Mouse (Mus musculus) CH12.LX (cell line): Measurements from ENCODE around the gene Rgs11. TPM values are rescaled to one million over a fixed set of nuclear protein-coding genes. Genes with fewer than 3 reads are reported as not detected.

Experiments
- DNase-seq: peaks from one replicate; pipeline ENCODE4 v3.0.0-alpha.2; 2013; ENCODE audit errors: extremely low read depth
- H3K27ac ChIP-seq: 2 replicates; pipeline ENCODE4 v1.5.1; 2012; ENCODE audit warnings: low read depth, mild to moderate bottlenecking, control low read depth, moderate library complexity; ENCODE audit not compliant: insufficient read depth
- H3K27me3 ChIP-seq: replicated peaks from 2 replicates; pipeline ENCODE3; 2012; ENCODE audit warnings: inconsistent platforms
- H3K36me3 ChIP-seq, 2 experiments: replicated peaks in 1 of 2; 2 replicates each; pipeline versions ENCODE3 to v1.6.1; 2012; ENCODE audit warnings: inconsistent platforms in 1 of 2, low read length in 1 of 2, mild to moderate bottlenecking in 1 of 2, mixed read lengths in 1 of 2, moderate library complexity in 1 of 2; ENCODE audit not compliant: control insufficient read depth in 1 of 2, insufficient read depth in 1 of 2
- H3K4me1 ChIP-seq, 2 experiments: 2 replicates each; pipeline ENCODE4 v1.6.1; 2012; ENCODE audit warnings: inconsistent platforms in 1 of 2, moderate library complexity in 1 of 2; ENCODE audit not compliant: insufficient read depth in 2 of 2, control insufficient read depth in 1 of 2
- H3K4me2 ChIP-seq: 2 replicates; pipeline ENCODE4 v1.6.1; 2012; ENCODE audit warnings: low read depth, mild to moderate bottlenecking, control low read depth; ENCODE audit not compliant: poor library complexity, insufficient read depth, severe bottlenecking
- H3K4me3 ChIP-seq, 3 experiments: fragments of 150-350 bp in 1 of 3; sonication (generic) in 1 of 3; replicated peaks in 1 of 3; 2 replicates each; pipeline versions ENCODE3 to v1.5.1; 2011 to 2012; ENCODE audit warnings: low read depth in 2 of 3, low read length in 2 of 3, mild to moderate bottlenecking in 2 of 3, moderate library complexity in 2 of 3, control low read depth in 1 of 3, improper control_type of control experiment in 1 of 3, inconsistent platforms in 1 of 3, mixed read lengths in 1 of 3; ENCODE audit not compliant: poor library complexity in 1 of 3
- H3K79me2 ChIP-seq: replicated peaks from 2 replicates; pipeline ENCODE4 v1.6.1; 2012; ENCODE audit warnings: mild to moderate bottlenecking, moderate library complexity; ENCODE audit not compliant: control insufficient read depth, poor library complexity, insufficient read depth, severe bottlenecking; ENCODE audit errors: extremely low read depth
- H3K9ac ChIP-seq: 2 replicates; pipeline ENCODE4 v1.6.1; 2012; ENCODE audit warnings: low read depth, mild to moderate bottlenecking, control low read depth, moderate library complexity; ENCODE audit not compliant: insufficient read depth
- H3K9me3 ChIP-seq: replicated peaks from 2 replicates; pipeline ENCODE3; 2012; ENCODE audit warnings: low read length, inconsistent platforms, mixed read lengths
- BHLHE40 ChIP-seq: IDR thresholded peaks from 2 replicates; pipeline ENCODE4 v1.6.1; 2011; ENCODE audit warnings: mild to moderate bottlenecking, low read depth, low read length, improper control_type of control experiment
- CHD1 ChIP-seq: IDR thresholded peaks from 2 replicates; pipeline ENCODE4 v1.6.1; 2012; ENCODE audit warnings: low read depth, low read length, improper control_type of control experiment, inconsistent platforms
- CHD2 ChIP-seq: IDR thresholded peaks from 2 replicates; pipeline ENCODE4 v1.6.1; 2011; ENCODE audit warnings: low read length, improper control_type of control experiment
- CTCF ChIP-seq, 2 experiments: IDR thresholded peaks in 1 of 2; conservative IDR thresholded peaks in 1 of 2; 2 replicates each; pipeline ENCODE4 v1.5.1; 2011 to 2012; ENCODE audit warnings: low read depth in 2 of 2, low read length in 2 of 2, improper control_type of control experiment in 1 of 2, inconsistent platforms in 1 of 2, mild to moderate bottlenecking in 1 of 2, moderate library complexity in 1 of 2
- E2F4 ChIP-seq: IDR thresholded peaks from 2 replicates; pipeline ENCODE4 v1.6.1; 2011; ENCODE audit warnings: low read depth, low read length, improper control_type of control experiment; ENCODE audit not compliant: insufficient replicate concordance
- ELF1 ChIP-seq: IDR thresholded peaks from 2 replicates; pipeline ENCODE4 v1.6.1; 2014; ENCODE audit warnings: low read depth, mild to moderate bottlenecking, inconsistent platforms, low read length, improper control_type of control experiment
- EP300 ChIP-seq: IDR thresholded peaks from 2 replicates; pipeline ENCODE4 v1.6.1; 2011; ENCODE audit warnings: low read length, improper control_type of control experiment
- ETS1 ChIP-seq: conservative IDR thresholded peaks from 2 replicates; pipeline ENCODE4 v1.6.1; 2012; ENCODE audit warnings: low read depth, mild to moderate bottlenecking, inconsistent platforms, low read length, improper control_type of control experiment, moderate library complexity
- GABPA ChIP-seq: IDR thresholded peaks from 2 replicates; pipeline ENCODE4 v1.6.1; 2012; ENCODE audit warnings: low read depth, low read length, improper control_type of control experiment, inconsistent platforms; ENCODE audit not compliant: insufficient replicate concordance
- HCFC1 ChIP-seq: IDR thresholded peaks from 2 replicates; pipeline ENCODE4 v1.6.1; 2012; ENCODE audit warnings: low read depth, mild to moderate bottlenecking, inconsistent platforms, low read length, improper control_type of control experiment
- IRF4 ChIP-seq: IDR thresholded peaks from 2 replicates; pipeline ENCODE4 v1.6.1; 2014; ENCODE audit warnings: low read depth, mild to moderate bottlenecking, inconsistent platforms, low read length, improper control_type of control experiment
- JUN ChIP-seq: IDR thresholded peaks from 2 replicates; pipeline ENCODE4 v1.6.1; 2011; ENCODE audit warnings: low read depth, mild to moderate bottlenecking, low read length, improper control_type of control experiment, moderate library complexity; ENCODE audit not compliant: insufficient read depth
- JUND ChIP-seq: conservative IDR thresholded peaks from 2 replicates; pipeline ENCODE4 v1.6.1; 2011; ENCODE audit warnings: low read depth, low read length, improper control_type of control experiment
- KAT2A ChIP-seq: IDR thresholded peaks from 2 replicates; pipeline ENCODE4 v1.6.1; 2012; ENCODE audit warnings: low read length, improper control_type of control experiment, inconsistent platforms; ENCODE audit not compliant: insufficient replicate concordance
- MAFK ChIP-seq: IDR thresholded peaks from 2 replicates; pipeline ENCODE4 v1.6.1; 2011; ENCODE audit warnings: low read length, improper control_type of control experiment; ENCODE audit not compliant: insufficient replicate concordance
- MAX ChIP-seq: IDR thresholded peaks from 2 replicates; pipeline ENCODE4 v1.6.1; 2011; ENCODE audit warnings: low read length, improper control_type of control experiment
- MAZ ChIP-seq: IDR thresholded peaks from 2 replicates; pipeline ENCODE4 v1.6.1; 2012; ENCODE audit warnings: low read depth, mild to moderate bottlenecking, inconsistent platforms, low read length, improper control_type of control experiment, moderate library complexity
- MEF2A ChIP-seq: IDR thresholded peaks from 2 replicates; pipeline ENCODE4 v1.6.1; 2014; ENCODE audit warnings: low read depth, mild to moderate bottlenecking, inconsistent platforms, low read length, improper control_type of control experiment, borderline replicate concordance
- MXI1 ChIP-seq: IDR thresholded peaks from 2 replicates; pipeline ENCODE4 v1.6.1; 2011; ENCODE audit warnings: mild to moderate bottlenecking, low read depth, low read length, improper control_type of control experiment
- MYC ChIP-seq: IDR thresholded peaks from 2 replicates; pipeline ENCODE4 v1.6.1; 2011; ENCODE audit warnings: low read depth, mild to moderate bottlenecking, improper control_type of control experiment, low read length
- NELFE ChIP-seq: IDR thresholded peaks from 2 replicates; pipeline ENCODE4 v1.6.1; 2011; ENCODE audit warnings: low read depth, low read length, improper control_type of control experiment
- NRF1 ChIP-seq: IDR thresholded peaks from 2 replicates; pipeline ENCODE4 v1.6.1; 2014; ENCODE audit warnings: low read depth, mild to moderate bottlenecking, inconsistent platforms, low read length, improper control_type of control experiment, moderate library complexity
- PAX5 ChIP-seq: IDR thresholded peaks from 2 replicates; pipeline ENCODE4 v1.6.1; 2012; ENCODE audit warnings: low read length, inconsistent platforms, mixed read lengths
- POLR2A ChIP-seq: IDR thresholded peaks from 2 replicates; pipeline ENCODE4 v1.6.1; 2011; ENCODE audit warnings: low read depth, mild to moderate bottlenecking, improper control_type of control experiment, low read length
- POLR2AphosphoS2 ChIP-seq: IDR thresholded peaks from 2 replicates; pipeline ENCODE4 v1.6.1; 2011; ENCODE audit warnings: low read depth, low read length, improper control_type of control experiment
- RAD21 ChIP-seq: IDR thresholded peaks from 2 replicates; pipeline ENCODE4 v1.6.1; 2011; ENCODE audit warnings: low read depth, mild to moderate bottlenecking, low read length, improper control_type of control experiment, moderate library complexity
- RCOR1 ChIP-seq: conservative IDR thresholded peaks from 2 replicates; pipeline ENCODE4 v1.6.1; 2012; ENCODE audit warnings: low read depth, mild to moderate bottlenecking, inconsistent platforms, low read length, improper control_type of control experiment
- SIN3A ChIP-seq: IDR thresholded peaks from 2 replicates; pipeline ENCODE4 v1.6.1; 2012; ENCODE audit warnings: low read length, improper control_type of control experiment, inconsistent platforms
- SMC3 ChIP-seq: IDR thresholded peaks from 2 replicates; pipeline ENCODE4 v1.6.1; 2011; ENCODE audit warnings: low read depth, low read length, improper control_type of control experiment
- TBP ChIP-seq: conservative IDR thresholded peaks from 2 replicates; pipeline ENCODE4 v1.6.1; 2011; ENCODE audit warnings: low read depth, low read length, improper control_type of control experiment
- TCF12 ChIP-seq: IDR thresholded peaks from 2 replicates; pipeline ENCODE4 v1.6.1; 2014; ENCODE audit warnings: low read depth, mild to moderate bottlenecking, inconsistent platforms, low read length, improper control_type of control experiment
- UBTF ChIP-seq: IDR thresholded peaks from 2 replicates; pipeline ENCODE4 v1.6.1; 2012; ENCODE audit warnings: low read depth, mild to moderate bottlenecking, inconsistent platforms, low read length, improper control_type of control experiment, moderate library complexity
- USF1 ChIP-seq: IDR thresholded peaks from 2 replicates; pipeline ENCODE4 v1.6.1; 2014; ENCODE audit warnings: low read depth, mild to moderate bottlenecking, inconsistent platforms, low read length, improper control_type of control experiment
- USF2 ChIP-seq: conservative IDR thresholded peaks from 2 replicates; pipeline ENCODE4 v1.6.1; 2011; ENCODE audit warnings: low read depth, low read length, improper control_type of control experiment
- ZC3H11A ChIP-seq: IDR thresholded peaks from 2 replicates; pipeline ENCODE4 v1.6.1; 2012; ENCODE audit warnings: low read depth, mild to moderate bottlenecking, inconsistent platforms, low read length, improper control_type of control experiment
- ZKSCAN1 ChIP-seq: IDR thresholded peaks from 2 replicates; pipeline ENCODE4 v1.6.1; 2012; ENCODE audit warnings: low read depth, inconsistent platforms, low read length, improper control_type of control experiment, borderline replicate concordance
- ZMIZ1 ChIP-seq: IDR thresholded peaks from 2 replicates; pipeline ENCODE4 v1.6.1; 2012; ENCODE audit warnings: low read depth, mild to moderate bottlenecking, inconsistent platforms, low read length, improper control_type of control experiment
- ZNF384 ChIP-seq: IDR thresholded peaks from 2 replicates; pipeline ENCODE4 v1.6.1; 2012; ENCODE audit warnings: low read depth, low read length, improper control_type of control experiment, inconsistent platforms
- dilution Hi-C: fragments of 300-500 bp; cut with MboI; formaldehyde crosslinking; loops from 2 replicates; pipeline ENCODE4 v1.14.3; 2020; ENCODE audit warnings: low sequenced_read_pairs; ENCODE audit not compliant: extremely low pct_unique_long_range_greater_than_20kb, extremely low pct_ligation_motif_present
- in situ Hi-C: fragments of 300-500 bp; cut with MboI; formaldehyde crosslinking; loops from 3 replicates; pipeline ENCODE4 v1.14.3; 2019; ENCODE audit warnings: low sequenced_read_pairs, low pct_ligation_motif_present, low pct_unique_long_range_greater_than_20kb, mixed read lengths
- polyA plus RNA-seq: library from polyadenylated mRNA; unstranded; fragments of >175 nt; gene quantifications from 2 replicates; pipeline ENCODE4 v1.2.1, GENCODE M21; 2012; ENCODE audit warnings: low read depth; ENCODE audit not compliant: insufficient read length
- total RNA-seq, 2 experiments: library from RNA; depleted of rRNA; stranded (reverse); fragments of 300-350 nt in 1 of 2; fragments of >200 nt in 1 of 2; gene quantifications; 2 replicates each; pipeline ENCODE4 v1.2.3; 2012 to 2014

The Rgs11 gene
- total and polyA plus RNA-seq, 3 experiments = 0.13 to 8.1 (median 0.40) TPM

GRCm38 (mm10) chr17:26252539-26253251, 49.9 kb downstream of the Rgs11 start, which contains the start of gene Luc7l:
Luc7l (plus strand) TSS chr17:26252896.
- Histone ChIP-seq H3K4me2 (peak within 1 kb of the TSS; percentile 94), H3K27me3 (peaks cover 4% of the 10 kb centered on the region), H3K4me3 (peak within 1 kb of the TSS; percentile 88 to 94 (median 89)), H3K27ac (peak within 1 kb of the TSS; percentile 75), H3K36me3 (peaks cover 10 to 24% of the 10 kb centered on the region in 2 experiments), H3K9me3 (no peaks in the 10 kb centered on the region), H3K4me1 (peaks cover 2 to 17% of the 10 kb centered on the region in 2 experiments; a peak in 3 of 4 replicates), H3K79me2 (peaks cover 42% of the 10 kb centered on the region), H3K9ac (peak within 1 kb of the TSS; percentile 84)
- dilution Hi-C loops = no loop called here
- in situ Hi-C loops = no loop called here
- peak; percentile 89 for DNase-seq
- TF ChIP-seq RAD21 (no peak), JUND (no peak), MEF2A (no peak), EP300 (no peak), ETS1 (no peak), ZKSCAN1 (no peak), USF2 (no peak), MXI1 (no peak), RCOR1 (no peak), ZC3H11A (no peak), ZNF384 (peak; percentile 89), PAX5 (no peak), SIN3A (0 out of 2 replicates have a peak, but pooled peaks have one; percentile 27), MAX (peak; percentile 46; the same call in 1 of the 2 replicates), SMC3 (no peak), MAZ (no peak), POLR2AphosphoS2 (peak; percentile 45; the same call in 1 of the 2 replicates), TCF12 (peak; percentile 86), NRF1 (peak; percentile 81), ZMIZ1 (peak; percentile 77; the same call in 1 of the 2 replicates), E2F4 (no peak), KAT2A (peak; percentile 90; the same call in 1 of the 2 replicates), NELFE (peak; percentile 96), CHD1 (no peak), ELF1 (peak; percentile 81), TBP (peak; percentile 87), MYC (peak; percentile 46; the same call in 1 of the 2 replicates), BHLHE40 (no peak), IRF4 (no peak), CHD2 (no peak), GABPA (no peak; the same call in 1 of the 2 replicates), JUN (no peak), USF1 (no peak), POLR2A (peak; percentile 99), UBTF (0 out of 2 replicates have a peak, but pooled peaks have one; percentile 55), HCFC1 (peak; percentile 93), CTCF (conservative IDR thresholded peaks at IDR 0.05 in 1 of 2, IDR thresholded peaks at IDR 0.05 in 1 of 2; ENCODE audit: low read depth in 2 of 2, low read length in 2 of 2) (no peak), MAFK (no peak)
- TF ChIP-seq, all 38 proteins: peak for 15
